Mouse (Mus musculus): ENCODE data around the gene Nop16.

DNA sequence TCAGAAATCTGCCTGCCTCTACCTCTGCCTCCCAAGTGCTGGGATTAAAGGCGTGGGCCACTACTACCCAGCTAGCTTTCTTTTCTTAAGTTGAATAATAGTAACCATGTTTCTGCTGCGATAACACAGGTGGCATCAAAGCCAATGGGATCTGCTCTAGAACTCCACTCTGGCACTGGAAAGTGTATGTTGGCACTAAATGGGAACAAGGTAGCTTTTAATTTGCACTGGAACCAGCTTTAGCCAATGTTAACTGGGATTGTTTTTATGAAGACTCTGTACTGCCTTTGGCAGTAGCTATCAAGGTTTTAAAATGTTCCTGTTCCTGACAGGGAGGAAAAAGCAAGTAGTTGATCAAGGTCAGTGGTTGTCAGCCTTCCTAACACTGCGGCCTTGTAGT, 45.1 kb upstream of the Nop16 start:
- TF ChIP-seq CTCF (IDR thresholded peaks at IDR 0.05; ENCODE audit: control insufficient read depth, insufficient read depth, insufficient replicate concordance, low read depth, low read length) = no peak
- TF ChIP-seq POLR2A (IDR thresholded peaks at IDR 0.05; ENCODE audit: control insufficient read depth, low read depth, low read length) = no peak

Measured in testis, adult 2 months (tissue).